Mouse (Mus musculus) T-cell, adult 2 months (primary cell): ENCODE data around the gene Pnp.
"Not testable (repeated sequence)": the region's sequence is repeated elsewhere in the genome, so short reads cannot be mapped to it uniquely, and the experiment has no call there.

Experiments used
- DNase-seq: peaks from one replicate; pipeline ENCODE4 v3.0.0; 2022; ENCODE audit warnings: low spot score

Gene Pnp

DNA sequence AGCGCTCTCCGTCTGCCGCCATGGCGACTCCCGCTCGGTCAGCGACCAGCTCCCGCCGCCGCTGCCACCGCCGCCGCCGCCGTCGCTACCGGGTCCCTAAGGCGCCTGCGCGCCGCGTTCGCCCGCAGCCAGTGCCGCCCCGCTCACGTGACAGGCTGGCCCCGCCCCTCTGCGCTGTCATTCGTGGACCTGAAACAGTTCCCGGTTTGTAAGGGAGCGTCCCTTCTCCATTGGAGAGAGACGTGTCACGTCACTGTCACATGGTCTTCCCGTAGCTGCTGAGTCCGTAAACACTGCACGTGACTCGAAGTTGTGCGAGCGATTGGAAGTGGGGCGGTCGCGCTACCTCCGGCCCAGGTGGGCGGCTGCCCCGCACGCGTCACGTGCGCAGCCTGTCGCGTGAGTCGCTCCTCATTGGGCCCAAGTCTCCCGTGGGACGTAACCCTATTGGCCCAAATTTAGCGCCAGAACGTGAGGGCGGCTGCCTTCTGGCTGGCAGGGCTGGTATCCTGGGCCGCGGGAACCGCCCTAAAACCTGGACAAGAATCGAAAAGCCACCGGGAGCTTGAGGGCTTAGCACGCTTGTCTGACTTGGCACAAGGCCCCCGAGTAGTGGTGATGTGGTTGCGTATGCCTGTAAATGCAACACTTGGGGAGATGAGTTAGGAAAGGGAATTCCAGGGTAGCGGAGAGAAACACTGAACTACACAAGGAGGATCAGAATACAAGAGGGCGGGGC, at the start of gene Pnp, which contains the start of gene Pip4p1:
Pnp (plus strand) TSS at position 329 of the 739 bp plus-strand sequence.
Pip4p1 (minus strand) TSS at position 103 of the 739 bp plus-strand sequence.
- DNase-seq: peak; percentile 99

DNA sequence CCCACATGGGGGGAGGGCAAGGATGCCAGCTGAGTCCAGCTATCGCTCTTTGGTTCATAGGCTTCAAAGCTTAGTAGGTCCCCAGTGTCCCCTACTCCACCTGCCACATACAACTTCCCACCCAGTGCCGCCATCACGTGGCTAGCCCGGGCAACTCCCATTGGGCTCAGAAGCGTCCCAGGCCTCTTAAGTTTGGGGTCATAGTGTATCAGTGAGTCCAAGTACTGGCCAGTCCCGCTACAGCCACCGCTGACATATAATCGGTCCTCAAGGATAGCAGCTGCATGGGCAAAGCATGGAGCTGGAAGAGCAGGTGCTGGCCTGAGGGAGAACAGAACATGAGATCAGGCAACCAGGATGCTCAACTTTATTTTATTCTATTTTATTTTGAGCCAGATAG, 39.3 kb upstream of the Pnp start:
- no peak for DNase-seq

DNA sequence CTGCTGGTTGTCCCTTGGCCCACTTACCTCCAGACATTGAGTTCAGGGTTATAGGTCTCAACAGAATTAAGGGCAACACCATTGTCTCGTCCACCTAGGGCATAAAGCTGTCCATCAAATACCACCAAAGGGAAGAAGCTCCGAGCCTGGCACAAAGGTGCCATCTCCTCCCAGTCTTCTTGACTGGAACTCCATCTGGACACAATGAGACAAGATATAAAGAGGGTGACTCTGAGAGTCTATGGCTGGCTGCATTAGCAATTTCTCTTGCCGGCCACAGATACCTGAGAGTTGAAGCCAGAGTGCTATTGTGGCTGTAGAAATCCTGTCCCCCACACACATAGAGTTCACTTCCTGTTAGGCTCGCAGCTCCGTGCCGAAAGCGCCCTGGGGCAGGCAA, 38.8 kb upstream of the Pnp start:
- no peak for DNase-seq

DNA sequence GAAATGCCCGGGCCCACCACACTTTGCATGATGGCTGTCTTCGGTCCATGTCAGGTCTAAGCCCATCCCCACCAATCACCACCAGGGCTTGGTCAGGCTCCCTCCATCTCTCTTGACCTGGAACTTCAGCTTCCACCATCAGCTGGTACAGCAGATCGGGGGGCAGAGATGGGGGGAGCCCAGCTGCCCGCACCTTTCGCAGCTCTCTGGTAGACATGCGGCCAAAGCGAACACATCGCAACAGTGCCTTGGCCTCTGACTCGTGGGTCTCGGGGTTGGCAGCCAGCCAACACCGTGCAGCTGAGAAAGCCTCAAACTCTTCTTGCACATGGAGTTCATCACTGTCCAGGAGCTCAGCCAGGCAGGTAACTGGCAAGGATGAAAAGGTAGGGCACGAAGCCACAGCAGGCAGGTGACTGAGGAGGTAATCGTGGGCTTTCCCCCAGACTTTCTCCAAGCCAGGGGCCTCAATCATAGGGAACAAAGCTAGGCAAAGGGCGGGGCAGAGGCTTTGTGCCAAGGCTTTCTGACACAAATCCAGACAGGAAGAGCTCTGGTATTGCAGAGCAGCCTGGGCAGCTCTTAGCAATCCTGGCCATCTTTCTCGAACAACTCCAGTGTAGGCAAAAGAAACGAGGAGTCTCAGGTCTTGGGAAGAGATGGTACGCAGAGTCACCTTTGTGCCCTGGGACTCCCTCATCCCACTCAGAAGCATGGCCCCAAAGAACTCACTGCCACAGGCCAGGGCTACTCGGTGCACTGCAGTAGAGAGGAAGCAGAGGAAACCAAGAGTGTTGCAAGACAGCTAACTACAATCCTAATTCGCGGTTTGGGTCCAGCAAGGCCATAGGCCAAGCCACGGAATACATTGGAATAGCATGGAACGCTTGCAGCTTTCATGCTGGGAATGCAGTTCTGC, 38.1 kb upstream of the Pnp start:
- no peak for DNase-seq

DNA sequence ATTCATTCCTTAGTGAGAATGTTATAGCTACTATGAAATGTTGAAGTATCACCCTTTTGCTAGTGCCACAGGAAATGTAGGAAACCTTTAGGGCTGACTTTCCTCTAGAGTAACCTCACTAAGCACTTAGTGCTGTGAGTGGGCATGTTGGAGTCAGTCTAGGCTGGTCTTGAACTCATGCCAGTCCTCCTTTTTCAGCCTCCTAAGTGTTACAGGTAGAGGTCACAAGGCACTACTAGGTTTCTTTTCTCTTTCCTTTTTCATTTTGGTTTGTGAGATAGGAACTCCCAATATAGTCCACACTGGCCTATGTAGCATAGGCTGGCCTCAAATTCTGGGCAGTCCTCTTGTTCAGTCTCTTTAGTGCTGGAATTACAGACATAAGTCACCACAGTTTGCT, 35.5 kb upstream of the Pnp start:
- no peak for DNase-seq

DNA sequence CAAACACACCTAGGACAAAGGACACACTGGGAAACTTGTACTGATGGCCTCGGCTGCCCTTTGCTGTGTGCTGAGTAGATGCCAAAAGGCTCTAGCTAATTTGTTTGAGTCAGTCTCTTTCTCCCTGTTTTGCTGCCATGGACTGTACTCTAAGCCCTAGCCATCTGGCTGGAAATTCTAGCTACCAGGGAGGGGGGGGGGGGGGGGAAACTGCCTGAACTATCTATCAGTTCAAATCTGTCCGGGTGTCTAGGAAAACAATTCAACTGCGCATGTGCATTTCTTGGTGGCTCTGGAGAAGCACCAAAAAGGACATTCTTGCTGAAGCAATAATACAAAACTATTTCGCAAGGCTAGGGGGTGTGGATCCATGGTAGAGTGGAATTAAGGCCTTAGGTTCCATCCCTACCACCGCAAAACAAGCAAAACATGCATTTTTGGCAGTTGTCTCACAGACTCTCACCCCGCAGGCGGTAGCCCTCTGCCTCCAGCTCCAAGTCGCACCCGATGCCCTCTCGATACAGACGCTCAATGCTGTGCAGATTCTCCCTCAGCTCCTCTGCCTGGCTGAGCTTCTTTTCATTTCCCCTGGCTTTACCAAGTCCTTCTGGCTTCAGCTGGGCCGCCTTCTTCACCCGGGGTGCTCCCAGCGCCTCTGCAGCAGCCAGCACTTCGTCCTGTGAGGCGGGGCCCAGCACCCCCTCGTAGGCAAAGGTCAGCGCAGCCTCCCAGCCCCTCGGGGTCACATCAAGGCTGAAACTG, 34.7 kb upstream of the Pnp start:
- no peak for DNase-seq

DNA sequence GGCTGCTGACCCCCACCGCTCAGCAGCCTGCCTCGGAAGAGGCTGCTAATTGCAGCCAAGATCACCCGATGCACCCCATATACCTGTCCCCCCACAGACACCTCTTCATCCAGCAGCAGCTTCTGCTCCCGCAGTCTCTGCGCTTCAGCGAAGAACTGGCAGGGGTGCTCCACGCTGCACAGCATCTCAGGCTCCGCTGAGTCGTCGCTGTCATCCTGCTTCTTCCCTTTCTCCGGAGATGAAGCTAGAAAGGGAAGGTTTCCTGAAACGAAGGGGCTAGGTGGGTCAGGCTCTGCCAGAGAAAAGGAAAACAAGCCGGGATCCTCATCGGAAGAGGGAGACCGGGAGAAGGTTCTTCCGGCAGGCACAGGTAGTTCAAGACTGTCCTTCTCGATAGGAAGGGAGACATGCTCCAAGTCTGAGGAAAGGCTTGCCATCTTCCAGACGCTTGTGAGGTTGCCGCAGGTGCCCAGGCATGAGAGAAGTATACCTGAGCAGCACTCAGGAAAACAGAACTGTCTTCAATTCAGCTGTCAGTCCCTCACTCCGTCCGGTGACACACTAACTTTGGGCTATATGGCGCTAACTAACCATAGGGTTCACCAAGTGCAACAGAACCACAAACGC, 34.0 kb upstream of the Pnp start:
- DNase-seq: no peak

DNA sequence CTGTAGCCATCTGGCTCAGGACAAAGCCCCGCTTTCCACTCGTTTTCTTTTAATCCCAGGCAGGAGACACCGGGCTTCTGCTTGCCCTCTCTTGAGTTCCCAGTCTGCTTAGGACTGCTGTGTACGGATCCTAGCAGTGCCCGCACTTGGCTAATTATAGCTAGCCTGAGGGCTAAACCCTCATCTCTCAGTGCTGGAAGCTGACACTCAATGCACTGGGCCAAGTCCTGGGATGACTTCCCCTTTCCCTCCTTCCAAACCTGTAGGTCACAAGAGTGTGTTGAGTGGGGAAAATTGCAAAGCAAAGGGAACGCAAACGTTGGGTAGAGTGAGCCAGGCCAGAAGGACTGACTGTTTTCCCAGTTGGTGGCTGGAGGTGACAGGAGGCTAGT, 33.5 kb upstream of the Pnp start, which contains the start of gene Klhl33:
Klhl33 (minus strand) TSS at position 134 of the 392 bp plus-strand sequence.
- no peak for DNase-seq

DNA sequence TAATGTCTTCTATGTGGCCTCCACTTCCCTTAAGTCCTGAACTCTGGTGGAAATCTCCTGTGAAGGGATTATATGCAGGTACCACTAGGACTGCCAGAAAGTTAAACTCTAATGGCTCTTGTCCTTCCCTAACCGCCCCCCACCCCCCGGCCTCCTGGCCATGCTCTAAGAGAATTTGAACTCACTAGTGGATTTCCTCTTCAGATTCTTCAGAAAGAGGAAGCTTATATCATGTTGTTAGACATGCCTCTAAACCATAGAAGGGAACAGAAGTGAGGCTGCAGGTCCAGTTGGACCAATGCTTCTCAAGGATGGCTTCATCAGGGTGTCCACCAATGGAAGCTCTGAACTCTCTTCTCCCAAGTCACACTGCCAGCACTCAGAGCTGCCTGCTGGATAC, 32.9 kb upstream of the Pnp start:
- DNase-seq: not testable (repeated sequence)

DNA sequence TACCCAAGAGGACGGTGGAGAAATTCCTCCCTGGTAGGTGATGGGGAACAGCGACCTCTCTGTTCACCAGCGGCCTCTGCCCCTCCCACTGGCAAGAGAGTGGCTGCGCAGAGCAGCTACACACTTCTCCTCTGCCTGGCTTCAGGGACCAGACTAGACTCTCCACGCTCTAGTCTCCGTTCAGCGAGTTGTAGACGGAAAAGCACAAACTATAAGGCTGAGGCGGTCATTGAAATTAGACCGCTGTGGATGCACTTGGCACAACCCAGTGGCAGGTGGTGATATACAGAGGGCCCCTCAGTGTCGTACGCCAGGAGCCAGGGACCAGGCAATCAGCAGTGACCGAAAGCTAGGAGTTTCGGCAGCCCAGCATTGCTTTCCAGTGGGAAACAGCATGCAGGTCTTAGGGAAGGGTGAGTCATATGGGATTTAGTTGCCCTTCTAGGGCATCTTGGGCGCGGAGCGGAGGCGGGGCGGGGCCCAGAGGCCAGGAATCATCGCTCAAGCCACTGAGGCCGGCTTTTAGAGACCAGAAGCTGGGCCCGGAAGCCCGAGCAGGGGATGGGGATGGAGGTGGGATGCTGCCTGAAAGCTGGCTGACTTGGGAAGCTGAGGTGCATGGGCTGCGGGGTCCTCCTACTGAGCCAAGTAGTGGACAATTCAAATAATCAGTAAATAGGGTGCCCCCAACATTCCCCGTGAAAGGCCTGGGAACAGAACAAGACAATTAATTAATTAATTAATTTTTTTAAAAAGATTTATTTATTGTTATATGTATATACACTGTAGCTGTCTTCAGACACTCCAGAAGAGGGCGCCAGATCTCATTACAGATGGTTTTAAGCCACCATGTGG, 26.7 kb upstream of the Pnp start:
- no peak for DNase-seq

DNA sequence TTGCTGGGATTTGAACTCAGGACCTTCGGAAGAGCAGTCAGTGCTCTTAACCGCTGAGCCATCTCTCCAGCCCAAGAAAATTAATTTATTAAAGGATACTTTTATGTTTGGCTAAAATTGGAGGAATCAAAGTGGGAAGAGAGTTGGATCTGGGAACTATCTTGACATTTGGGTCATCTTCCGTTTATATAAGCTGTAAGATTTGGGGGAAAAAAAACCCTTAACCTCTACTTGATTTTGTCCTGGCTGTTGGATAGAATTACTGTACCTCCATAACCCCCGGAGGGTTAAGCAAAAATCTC, 26.1 kb upstream of the Pnp start:
- DNase-seq: no peak

DNA sequence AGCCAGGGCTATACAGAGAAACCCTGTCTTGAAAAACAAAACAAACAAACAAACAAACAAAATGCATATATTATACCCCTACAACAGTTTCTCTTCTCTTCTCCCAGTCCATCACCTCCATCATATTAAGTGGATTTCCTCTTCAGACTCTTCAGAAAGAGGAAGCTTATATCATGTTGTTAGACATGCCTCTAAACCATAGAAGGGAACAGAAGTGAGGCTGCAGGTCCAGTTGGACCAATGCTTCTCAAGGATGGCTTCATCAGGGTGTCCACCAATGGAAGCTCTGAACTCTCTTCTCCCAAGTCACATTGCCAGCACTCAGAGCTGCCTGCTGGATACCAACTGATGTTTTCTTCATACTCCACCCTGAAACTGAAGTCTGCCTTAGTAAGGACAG, 25.6 kb upstream of the Pnp start:
- DNase-seq: not testable (repeated sequence)

DNA sequence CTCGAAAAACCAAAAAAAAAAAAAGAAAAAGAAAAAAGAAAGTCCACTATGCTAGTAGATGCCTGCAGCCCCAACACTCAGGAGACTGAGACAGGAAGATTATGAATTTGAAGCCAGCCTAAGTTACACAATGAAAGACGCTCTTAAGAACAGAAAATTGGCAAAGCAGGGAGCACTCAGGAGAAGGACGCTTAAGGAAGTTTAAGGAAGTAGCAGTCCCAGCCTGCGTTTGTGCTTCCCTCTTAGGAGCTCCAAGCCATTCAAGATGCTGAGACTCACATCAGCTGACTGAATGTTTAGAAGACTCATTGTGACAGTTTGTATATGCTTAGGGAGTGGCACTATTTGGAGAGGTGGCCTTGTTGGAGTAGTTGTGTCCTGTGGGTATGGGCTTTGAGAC, 22.8 kb upstream of the Pnp start:
- no peak for DNase-seq

DNA sequence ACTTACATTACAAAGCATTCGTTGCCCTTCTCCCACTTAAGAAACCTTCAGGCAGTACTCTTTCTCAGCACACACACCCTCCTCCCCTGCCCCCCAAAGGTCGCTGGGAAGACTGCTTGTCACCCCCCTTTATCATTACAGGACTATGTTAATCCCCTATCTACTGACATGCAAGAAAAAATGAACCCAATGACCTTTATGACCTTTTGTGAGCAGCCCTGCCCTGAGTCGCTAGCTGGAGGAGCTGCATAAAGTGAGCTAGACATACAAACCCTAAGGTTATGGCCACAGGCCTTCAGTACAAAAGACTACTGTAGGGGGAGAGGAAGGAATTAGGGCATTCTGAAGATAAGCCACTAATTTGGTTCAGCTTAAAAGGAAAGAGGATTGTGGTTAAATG, 19.5 kb upstream of the Pnp start:
- no peak for DNase-seq

DNA sequence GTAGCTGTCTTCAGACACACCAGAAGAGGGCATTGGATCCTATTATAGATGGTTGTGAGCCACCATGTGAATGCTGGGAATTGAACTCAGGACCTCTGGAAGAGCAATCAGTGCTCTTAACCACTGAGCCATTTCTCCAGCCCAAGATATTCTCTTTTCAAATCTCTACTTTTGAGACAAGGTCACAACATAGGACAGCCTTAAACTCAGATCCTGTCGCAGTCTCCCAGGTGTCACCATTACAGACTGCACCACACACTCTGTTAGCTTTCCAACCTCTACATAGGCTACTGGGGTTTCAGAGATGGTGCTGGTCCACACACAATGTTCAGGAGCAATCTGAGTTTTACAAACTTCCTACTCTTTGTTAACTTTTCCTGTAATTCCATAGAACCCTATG, 7.4 kb upstream of the Pnp start:
- DNase-seq: not testable (repeated sequence)

DNA sequence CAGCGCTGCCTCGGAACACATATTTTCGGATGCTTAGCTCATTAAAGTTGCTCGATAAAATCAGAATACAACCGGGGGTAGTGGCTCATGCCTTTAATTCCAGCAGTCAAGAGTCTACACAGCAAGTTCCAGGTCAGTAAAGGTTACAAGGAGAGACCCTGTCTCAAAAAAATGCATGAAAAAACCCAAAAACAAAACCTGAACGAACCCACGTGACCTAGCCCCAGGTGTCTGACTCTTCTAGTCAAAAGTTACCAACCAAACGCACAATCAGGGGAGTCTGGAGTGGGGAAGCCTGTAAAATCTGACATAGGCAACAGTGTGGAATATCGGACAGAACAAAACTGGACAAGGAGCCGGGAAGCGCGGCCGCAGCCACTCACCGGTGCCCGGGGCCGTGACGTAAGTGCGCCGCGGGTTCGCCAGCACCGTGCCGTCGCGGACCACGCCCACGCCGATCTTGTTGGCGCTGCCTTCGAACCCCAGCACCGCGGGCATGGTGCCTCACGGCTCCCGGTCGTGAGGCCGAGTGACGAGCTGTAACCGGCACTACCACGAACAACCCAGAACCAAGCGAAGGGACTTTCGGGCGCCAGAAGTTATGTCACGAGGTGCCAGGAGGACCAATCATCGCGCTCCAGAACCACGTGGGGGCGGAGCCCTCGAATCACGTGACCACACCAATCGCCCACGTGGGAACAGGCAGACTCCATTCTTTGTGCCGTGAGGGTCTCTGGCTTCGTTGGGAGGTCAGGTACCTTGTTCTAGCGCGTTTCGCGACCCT, 6.4 kb upstream of the Pnp start, which contains the start of the genes Osgep and Apex1:
Osgep (minus strand) TSS at position 613 of the 784 bp plus-strand sequence.
Apex1 (plus strand) TSS at position 688 of the 784 bp plus-strand sequence.
- DNase-seq: peak; percentile 98

DNA sequence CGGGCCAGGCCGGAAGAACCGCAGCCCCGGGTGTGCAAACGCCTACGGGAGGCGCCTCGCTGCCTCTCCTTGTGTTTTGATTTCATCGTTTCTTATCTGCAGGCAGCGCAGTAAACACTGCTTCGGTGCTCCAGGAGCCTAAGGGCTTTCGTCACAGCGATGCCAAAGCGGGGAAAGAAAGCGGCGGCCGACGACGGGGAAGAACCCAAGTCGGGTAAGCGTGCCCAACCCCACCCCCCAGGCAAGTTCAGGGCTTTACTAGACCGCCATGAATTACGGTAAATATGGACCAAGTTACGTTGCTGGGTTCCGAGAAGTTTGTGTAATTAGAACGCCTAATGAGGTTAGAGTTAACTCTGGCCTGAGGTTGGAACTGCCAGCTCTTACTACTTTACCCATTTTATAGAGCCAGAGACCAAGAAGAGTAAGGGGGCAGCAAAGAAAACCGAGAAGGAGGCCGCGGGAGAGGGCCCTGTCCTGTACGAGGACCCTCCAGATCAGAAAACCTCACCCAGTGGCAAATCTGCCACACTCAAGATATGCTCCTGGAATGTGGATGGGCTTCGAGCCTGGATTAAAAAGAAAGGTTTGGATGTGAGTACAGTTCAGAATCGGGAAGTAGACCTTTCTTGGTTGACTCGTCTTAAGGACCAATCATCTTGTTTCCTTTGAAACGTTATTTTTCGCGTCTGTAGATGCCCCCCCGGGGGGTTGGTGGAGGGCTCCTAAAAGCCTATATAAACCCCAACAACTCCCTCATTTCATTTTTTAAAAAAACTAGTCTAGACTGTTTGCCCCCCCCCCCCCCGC, 5.6 kb upstream of the Pnp start:
- no peak for DNase-seq

DNA sequence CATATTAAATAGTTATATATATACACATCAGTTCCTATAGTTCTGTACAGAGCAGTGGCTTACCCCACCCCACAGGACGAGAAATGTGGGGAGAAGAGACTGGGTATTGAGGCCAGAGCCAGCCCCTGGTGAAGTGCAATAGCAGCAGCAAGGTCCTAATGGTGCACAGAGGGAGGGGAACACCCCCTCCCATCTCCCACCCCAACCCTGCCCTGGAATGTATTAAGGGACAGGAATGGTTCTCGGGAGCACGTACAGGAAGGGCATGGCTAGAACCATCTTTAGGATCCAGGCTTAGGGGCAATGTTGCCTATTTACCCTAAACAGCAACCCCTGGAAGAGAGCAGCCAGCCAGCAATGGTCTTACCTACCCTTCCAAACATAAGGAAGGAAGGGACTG, 3.5 kb upstream of the Pnp start:
- DNase-seq: no peak

DNA sequence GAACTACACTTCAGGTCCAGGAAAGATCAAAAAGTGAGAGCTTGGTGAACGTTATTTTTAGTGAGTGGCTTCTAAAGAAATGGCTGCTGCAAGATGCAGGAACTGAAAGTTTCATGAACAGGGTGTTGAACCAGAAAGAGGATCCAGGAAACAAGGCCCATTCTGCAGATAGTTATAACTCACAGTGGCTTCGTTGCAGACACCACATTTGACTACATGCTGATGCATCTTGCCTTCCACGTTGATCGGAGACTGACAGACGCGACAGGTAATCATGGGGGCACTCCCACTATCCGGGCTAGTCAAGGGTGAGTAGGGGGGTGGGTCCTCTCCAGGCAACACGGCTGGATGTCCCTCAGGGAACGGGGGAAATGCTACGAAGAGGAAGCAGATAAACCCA, 931 bp upstream of the Pnp start:
- no peak for DNase-seq
